Mouse (Mus musculus) embryonic facial prominence, embryonic 13.5 days (tissue): ENCODE results near the gene 2310061N02Rik. TPM values are rescaled to one million over a fixed set of nuclear protein-coding genes. Genes with fewer than 3 reads are reported as not detected.
A peak's percentile ranks its signal among the peaks of the same experiment; 100 is the strongest.
"Not testable (repeated sequence)": the region's sequence is repeated elsewhere in the genome, so short reads cannot be mapped to it uniquely, and the experiment has no call there.

Experiments
- ATAC-seq: fragments of 200-750 bp; cut with Nextera tagmentation; 2 replicates; pipeline ENCODE4 v1.8.0; 2017; ENCODE audit warnings: low read depth; ENCODE audit not compliant: insufficient number of reproducible peaks, insufficient read depth, low FRiP score, low TSS enrichment
- H3K27ac ChIP-seq: fragments of 300-500 bp; sonication (generic); 2 replicates; pipeline ENCODE4 v1.5.1; 2015; ENCODE audit warnings: moderate library complexity, mild to moderate bottlenecking, inconsistent platforms
- H3K27me3 ChIP-seq: fragments of 300-500 bp; sonication (generic); 2 replicates; pipeline ENCODE4 v1.6.1; 2015; ENCODE audit warnings: mild to moderate bottlenecking, inconsistent platforms
- H3K36me3 ChIP-seq: fragments of 300-500 bp; sonication (generic); 2 replicates; pipeline ENCODE4 v1.6.1; 2015; ENCODE audit warnings: mild to moderate bottlenecking, inconsistent platforms
- H3K4me1 ChIP-seq: fragments of 300-500 bp; sonication (generic); 2 replicates; pipeline ENCODE4 v1.6.1; 2015; ENCODE audit warnings: inconsistent platforms
- H3K4me2 ChIP-seq: fragments of 300-500 bp; sonication (generic); 2 replicates; pipeline ENCODE4 v1.6.1; 2015; ENCODE audit warnings: moderate library complexity, mild to moderate bottlenecking, inconsistent platforms
- H3K4me3 ChIP-seq: fragments of 300-500 bp; sonication (generic); 2 replicates; pipeline ENCODE4 v1.5.1; 2015; ENCODE audit warnings: mild to moderate bottlenecking, inconsistent platforms
- H3K9ac ChIP-seq: fragments of 300-500 bp; sonication (generic); 2 replicates; pipeline ENCODE4 v1.6.1; 2015; ENCODE audit warnings: mild to moderate bottlenecking, inconsistent platforms
- H3K9me3 ChIP-seq: fragments of 300-500 bp; sonication (generic); 2 replicates; pipeline ENCODE4 v1.6.1; 2016; ENCODE audit warnings: inconsistent platforms
- WGBS: fragments of 180-500 bp; shearing (Covaris S2); methylation state at CpG from one replicate; pipeline ENCODE4 v1.1.7; 2015; ENCODE audit warnings: mixed read lengths; 5-methylcytosine and 5-hydroxymethylcytosine counted together
- polyA plus RNA-seq: library from polyadenylated mRNA; unstranded; fragments of >200 nt; fragmentation: Nextera tagmentation; extraction: Ambion mirVana; gene quantifications from 2 replicates; pipeline ENCODE4 v1.2.1, GENCODE M21; 2015

Gene 2310061N02Rik
- polyA plus RNA-seq: not detected in 2 replicates

DNA sequence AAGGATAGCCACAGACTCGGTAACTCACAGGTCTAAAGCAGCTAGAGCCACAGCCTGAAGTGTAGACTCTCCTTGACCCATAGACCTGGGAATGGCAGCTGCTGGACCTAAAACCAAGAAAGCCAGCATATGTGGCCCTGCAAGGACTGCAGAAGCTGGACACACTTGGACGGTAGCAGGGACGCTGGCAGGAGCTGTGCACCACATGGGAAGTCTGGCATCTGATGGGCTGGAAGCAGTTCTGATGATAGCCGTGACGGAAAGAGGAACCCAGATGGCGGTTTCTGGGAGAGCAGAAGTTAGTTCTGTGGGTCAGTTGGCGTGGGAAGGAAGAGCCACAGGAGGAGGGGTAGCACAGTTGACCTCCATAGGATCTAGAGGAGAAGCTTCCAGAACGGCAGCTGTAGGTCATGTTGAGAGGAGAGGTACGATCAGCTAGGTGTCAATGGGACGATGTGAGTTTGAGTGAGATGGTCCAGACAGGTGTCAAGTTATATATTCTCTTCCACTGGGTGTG lies at the start of gene 2310061N02Rik:
2310061N02Rik (minus strand) TSS at position 467 of the 517 bp plus-strand sequence.
- H3K27ac ChIP-seq: no peak within 1 kb of the TSS
- H3K9me3 ChIP-seq: no peaks in the 10 kb centered on the region
- no peaks in the 10 kb centered on the region for H3K36me3 ChIP-seq
- no peaks in the 10 kb centered on the region for H3K4me1 ChIP-seq
- ATAC-seq: no peak
- 85% methylated on average over 10 of the region's 10 CpGs for WGBS
- no peaks in the 10 kb centered on the region for H3K27me3 ChIP-seq
- H3K4me3 ChIP-seq: no peak within 1 kb of the TSS
- H3K4me2 ChIP-seq: no peak within 1 kb of the TSS
- no peak within 1 kb of the TSS for H3K9ac ChIP-seq

GRCm38 (mm10) chr16:88751535-88751934 lies 43.8 kb upstream of the 2310061N02Rik start, which contains the start of gene Krtap13:
Krtap13 (minus strand) TSS chr16:88751635.
- not testable (repeated sequence) for H3K9me3 ChIP-seq, H3K27me3 ChIP-seq, H3K9ac ChIP-seq, H3K36me3 ChIP-seq, H3K4me1 ChIP-seq, H3K4me2 ChIP-seq, H3K4me3 ChIP-seq, H3K27ac ChIP-seq, ATAC-seq
- WGBS: 87% methylated on average over 3 of the region's 3 CpGs

DNA sequence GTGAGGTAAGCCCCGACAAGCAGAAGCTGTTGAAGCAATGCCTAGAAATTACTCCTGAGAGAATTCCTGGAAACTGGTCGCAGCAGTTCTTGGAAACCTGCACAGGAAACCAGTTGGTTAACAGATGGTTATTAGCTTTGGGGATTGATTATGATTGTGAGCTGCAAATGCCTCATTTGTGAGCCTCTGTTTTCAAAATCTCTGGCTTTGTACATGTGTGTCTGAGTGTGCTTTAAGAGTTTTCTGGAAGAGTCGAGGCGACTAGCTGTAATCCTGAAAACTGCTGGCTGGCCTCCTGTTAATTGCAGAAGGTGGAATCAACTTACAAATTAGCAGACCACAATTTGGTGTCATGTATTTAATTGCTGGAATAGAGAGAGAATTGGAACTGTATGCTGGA lies 40.2 kb upstream of the 2310061N02Rik start:
- WGBS: 42% methylated on average over 4 of the region's 4 CpGs
- no peak overlapping the region for H3K4me2 ChIP-seq
- H3K36me3 ChIP-seq: no peaks in the 10 kb centered on the region
- ATAC-seq: no peak
- no peaks in the 10 kb centered on the region for H3K4me1 ChIP-seq
- H3K9ac ChIP-seq: no peak overlapping the region
- no peak overlapping the region for H3K4me3 ChIP-seq
- no peaks in the 10 kb centered on the region for H3K27me3 ChIP-seq
- H3K27ac ChIP-seq: no peak overlapping the region
- H3K9me3 ChIP-seq: no peaks in the 10 kb centered on the region

DNA sequence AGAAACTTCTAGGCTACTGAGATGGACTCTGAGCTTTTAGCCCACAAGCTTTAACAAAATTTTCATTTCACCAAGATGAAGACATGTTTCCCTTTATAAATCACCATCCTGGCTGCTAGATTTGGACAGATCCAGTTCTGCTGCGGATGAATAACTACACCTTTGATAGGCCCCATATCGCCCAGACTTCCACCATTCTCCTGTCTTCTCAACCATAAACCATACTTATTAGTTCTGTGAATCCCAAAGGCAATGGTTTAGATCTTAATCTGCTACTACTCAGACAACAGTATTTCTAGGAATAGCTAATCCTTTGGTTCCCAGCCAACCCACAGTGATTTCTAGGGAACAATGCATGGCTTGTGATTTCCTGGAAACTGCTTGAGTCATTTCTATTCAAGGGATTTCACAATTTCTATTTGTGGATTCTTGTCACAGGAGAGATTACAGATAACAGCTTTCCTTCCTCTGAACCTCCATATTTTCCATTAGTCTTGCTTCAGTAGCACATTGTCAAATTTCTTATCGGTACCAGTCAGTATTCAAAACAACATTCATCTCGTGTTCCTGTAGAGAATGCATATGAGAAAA lies 37.1 kb upstream of the 2310061N02Rik start:
- Histone ChIP-seq H3K4me1 (no peaks in the 10 kb centered on the region), H3K4me3 (no peak overlapping the region), H3K27me3 (no peaks in the 10 kb centered on the region), H3K36me3 (no peaks in the 10 kb centered on the region), H3K4me2 (no peak overlapping the region), H3K9ac (no peak overlapping the region), H3K27ac (no peak overlapping the region), H3K9me3 (no peaks in the 10 kb centered on the region)
- ATAC-seq: no peak
- WGBS: 80% methylated on average over 4 of the region's 4 CpGs

- no peak overlapping the region for H3K4me3 ChIP-seq
- no peak for ATAC-seq
- no peak overlapping the region for H3K9ac ChIP-seq
- no peaks in the 10 kb centered on the region; the same call in 1 of the 2 replicates for H3K9me3 ChIP-seq
- WGBS: 60% methylated on average over 2 of the region's 2 CpGs
- H3K36me3 ChIP-seq: no peaks in the 10 kb centered on the region
- no peaks in the 10 kb centered on the region for H3K27me3 ChIP-seq
- no peak overlapping the region for H3K27ac ChIP-seq
- no peak overlapping the region for H3K4me2 ChIP-seq
- H3K4me1 ChIP-seq: no peaks in the 10 kb centered on the region
Observed at GRCm38 (mm10) chr16:88735391-88735790, 27.6 kb upstream of the 2310061N02Rik start.

GRCm38 (mm10) chr16:88728812-88729275 lies 21.1 kb upstream of the 2310061N02Rik start, which contains the start of gene Krtap13-1:
Krtap13-1 (plus strand) TSS chr16:88728862.
- WGBS: 72% methylated on average over 4 of the region's 4 CpGs

GRCm38 (mm10) chr16:88720031-88720430 lies 12.3 kb upstream of the 2310061N02Rik start:
- 28% methylated on average over 1 of the region's 1 CpGs for WGBS

More at GRCm38 (mm10) chr16:88728812-88729275, 21.1 kb upstream of the 2310061N02Rik start, which contains the start of gene Krtap13-1:
- no peak within 1 kb of the TSS for H3K27ac ChIP-seq
- H3K36me3 ChIP-seq: no peaks in the 10 kb centered on the region
- no peak within 1 kb of the TSS for H3K4me2 ChIP-seq
- no peaks in the 10 kb centered on the region for H3K4me1 ChIP-seq
- H3K9ac ChIP-seq: no peak within 1 kb of the TSS
- H3K4me3 ChIP-seq: no peak within 1 kb of the TSS
- no peak for ATAC-seq
- H3K27me3 ChIP-seq: no peaks in the 10 kb centered on the region
- no peaks in the 10 kb centered on the region; the same call in 1 of the 2 replicates for H3K9me3 ChIP-seq

GRCm38 (mm10) chr16:88716549-88716948 lies 8.8 kb upstream of the 2310061N02Rik start:
- peak; percentile 62; the same call in 1 of the 2 replicates for ATAC-seq
- Histone ChIP-seq H3K36me3 (no peaks in the 10 kb centered on the region), H3K27me3 (no peaks in the 10 kb centered on the region), H3K9me3 (no peaks in the 10 kb centered on the region), H3K9ac (no peak overlapping the region), H3K27ac (no peak overlapping the region), H3K4me2 (no peak overlapping the region), H3K4me3 (no peak overlapping the region), H3K4me1 (no peaks in the 10 kb centered on the region)

More at GRCm38 (mm10) chr16:88720031-88720430, 12.3 kb upstream of the 2310061N02Rik start:
- no peaks in the 10 kb centered on the region for H3K36me3 ChIP-seq
- ATAC-seq: no peak
- no peak overlapping the region for H3K9ac ChIP-seq
- no peak overlapping the region for H3K27ac ChIP-seq
- no peaks in the 10 kb centered on the region for H3K4me1 ChIP-seq
- H3K4me2 ChIP-seq: no peak overlapping the region
- no peaks in the 10 kb centered on the region for H3K27me3 ChIP-seq
- no peaks in the 10 kb centered on the region for H3K9me3 ChIP-seq
- no peak overlapping the region for H3K4me3 ChIP-seq

- no peak overlapping the region for H3K27ac ChIP-seq
- ATAC-seq: no peak
- WGBS: 77% methylated on average over 6 of the region's 6 CpGs
- H3K36me3 ChIP-seq: no peaks in the 10 kb centered on the region
- no peak overlapping the region for H3K4me2 ChIP-seq
- H3K27me3 ChIP-seq: no peaks in the 10 kb centered on the region
- H3K4me3 ChIP-seq: no peak overlapping the region
- H3K4me1 ChIP-seq: no peaks in the 10 kb centered on the region
- no peaks in the 10 kb centered on the region for H3K9me3 ChIP-seq
- H3K9ac ChIP-seq: no peak overlapping the region
Observed at GRCm38 (mm10) chr16:88711245-88711644, 3.5 kb upstream of the 2310061N02Rik start.

GRCm38 (mm10) chr16:88710757-88711156 lies 3.0 kb upstream of the 2310061N02Rik start:
- H3K4me2 ChIP-seq: no peak overlapping the region
- no peaks in the 10 kb centered on the region for H3K4me1 ChIP-seq
- no peaks in the 10 kb centered on the region for H3K36me3 ChIP-seq
- H3K4me3 ChIP-seq: no peak overlapping the region
- no peak for ATAC-seq
- H3K27me3 ChIP-seq: no peaks in the 10 kb centered on the region
- H3K9ac ChIP-seq: no peak overlapping the region
- no peaks in the 10 kb centered on the region for H3K9me3 ChIP-seq
- WGBS: 79% methylated on average over 4 of the region's 4 CpGs
- H3K27ac ChIP-seq: no peak overlapping the region

DNA sequence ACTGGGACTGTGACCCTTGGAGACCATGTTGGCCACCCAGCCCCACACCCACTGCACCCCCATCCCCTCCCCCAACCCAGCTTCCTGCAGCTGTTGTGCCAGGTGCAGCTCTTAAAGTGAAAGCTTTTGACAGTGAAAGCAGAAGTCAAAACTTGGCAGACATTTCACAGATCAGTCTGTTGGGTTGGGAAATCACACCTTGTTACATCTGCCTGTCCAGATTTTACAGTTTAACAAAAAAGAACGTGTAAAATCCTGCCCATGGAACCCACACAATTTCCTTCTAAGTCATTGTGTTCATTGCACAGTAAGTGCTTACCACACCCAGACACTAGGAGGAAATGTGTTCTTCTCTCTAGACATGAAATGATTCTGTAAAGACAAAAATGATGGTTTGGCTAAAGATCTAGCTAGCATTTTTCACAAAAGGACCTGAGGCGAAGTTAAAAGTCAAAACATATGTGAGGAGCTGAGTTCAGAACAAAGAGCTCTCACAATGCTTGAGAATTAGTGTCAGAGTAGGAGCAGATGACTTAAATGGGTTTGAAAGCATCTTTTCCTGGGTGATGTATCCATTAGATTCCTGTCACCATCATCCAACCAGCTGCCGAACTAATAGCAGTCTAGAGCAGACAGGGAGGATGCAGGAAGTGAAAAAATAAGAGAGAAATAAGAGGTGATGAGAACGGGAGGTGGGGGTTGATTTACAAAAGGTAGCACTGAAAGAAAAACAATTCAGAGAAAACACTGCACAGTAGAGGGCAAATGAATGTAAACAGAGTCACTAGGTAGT lies 6.5 kb downstream of the 2310061N02Rik start:
- no peak overlapping the region for H3K4me3 ChIP-seq
- 17% methylated on average over 4 of the region's 4 CpGs for WGBS
- H3K27ac ChIP-seq: no peak overlapping the region

More for the DNA sequence above, 6.5 kb downstream of the 2310061N02Rik start:
- H3K9ac ChIP-seq: no peak overlapping the region
- no peaks in the 10 kb centered on the region for H3K36me3 ChIP-seq
- H3K4me2 ChIP-seq: no peak overlapping the region
- H3K9me3 ChIP-seq: no peaks in the 10 kb centered on the region
- peaks cover 3% of the 10 kb centered on the region; the same call in 1 of the 2 replicates for H3K4me1 ChIP-seq
- H3K27me3 ChIP-seq: no peaks in the 10 kb centered on the region
- peak; percentile 37; the same call in 1 of the 2 replicates for ATAC-seq
